Comparison of ENCODE assay signal across 8 mouse cellular contexts in the genomic region with DNA sequence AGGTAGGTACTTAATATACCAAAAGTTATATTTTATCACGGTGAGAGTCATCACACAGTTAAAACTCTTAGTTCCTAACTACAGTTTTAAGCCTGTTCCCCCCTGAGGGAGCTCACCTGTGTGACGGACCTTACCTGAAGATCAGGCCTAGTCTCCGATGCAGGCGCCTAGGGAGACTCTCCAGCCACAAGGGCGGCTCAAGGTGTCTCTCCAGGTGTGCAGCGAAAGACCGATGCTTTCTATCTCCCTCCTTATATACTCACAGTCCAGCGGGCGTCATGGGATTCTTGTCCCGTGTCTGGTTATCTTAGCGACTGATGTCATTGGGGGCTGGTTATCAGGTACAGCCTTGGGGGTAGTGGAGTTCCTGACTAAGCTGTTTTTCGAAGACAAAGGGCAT. TPM values are rescaled to one million over a fixed set of nuclear protein-coding genes. Genes with fewer than 3 reads are reported as not detected.
DNase-seq lines count a peak whose midpoint lies in the region; ATAC-seq and TF ChIP-seq lines count a peak whose summit lies in the region.

Gene Morf4l2, minus strand, starts transcription at position 232 of the 400 bp plus-strand sequence.

- no peaks in the 10 kb centered on the region for H3K27me3 ChIP-seq in thymus, adult 2 months (ENCODE audit: control insufficient read depth, insufficient read depth, low read length)
- no peaks in the 10 kb centered on the region for H3K27me3 ChIP-seq in embryonic facial prominence, embryonic 14.5 days (replicated peaks; ENCODE audit: control insufficient read depth, insufficient read depth, low read length)
- no peaks in the 10 kb centered on the region for H3K27me3 ChIP-seq in heart, embryonic 12.5 days (replicated peaks)
- H3K27me3 ChIP-seq in midbrain, embryonic 15.5 days (replicated peaks), result no peaks in the 10 kb centered on the region

- peak within 1 kb of the TSS; percentile 70 for H3K9ac ChIP-seq in embryonic facial prominence, embryonic 14.5 days (ENCODE audit: low read depth, low read length)
- H3K9ac ChIP-seq in heart, embryonic 12.5 days, result peak within 1 kb of the TSS; percentile 81
- H3K9ac ChIP-seq in midbrain, embryonic 15.5 days, result 0 out of 2 replicates have a peak within 1 kb of the TSS, but pooled peaks have one; percentile 48

- TF ChIP-seq CTCF in thymus, adult 2 months (IDR thresholded peaks at IDR 0.05; ENCODE audit: borderline replicate concordance, control insufficient read depth, extremely low read depth, insufficient read depth, low read length, poor library complexity), result no peak

- peaks cover 3% of the 10 kb centered on the region; the same call in 1 of the 2 replicates for H3K36me3 ChIP-seq in thymus, adult 2 months (ENCODE audit: control insufficient read depth, insufficient read depth, low read length)
- H3K36me3 ChIP-seq in embryonic facial prominence, embryonic 14.5 days (ENCODE audit: control insufficient read depth, insufficient read depth, low read length), result peaks cover 6% of the 10 kb centered on the region
- peaks cover 5% of the 10 kb centered on the region; the same call in 1 of the 2 replicates for H3K36me3 ChIP-seq in heart, embryonic 12.5 days
- H3K36me3 ChIP-seq in midbrain, embryonic 15.5 days (replicated peaks), result no peaks in the 10 kb centered on the region

- peak; percentile 1 for DNase-seq in thymus, adult 2 months
- DNase-seq in thymus, postnatal 25 days, result no peak
- DNase-seq in embryonic facial prominence, embryonic 14.5 days (ENCODE audit: low spot score), result no peak
- no peak for DNase-seq in layer of hippocampus, postnatal 36 days
- no peak for DNase-seq in urinary bladder, postnatal 25 days (ENCODE audit: low spot score)
- DNase-seq in B cell, adult 2 months, result no peak

- TF ChIP-seq POLR2A in thymus, adult 2 months (IDR thresholded peaks at IDR 0.05; ENCODE audit: control insufficient read depth, extremely low read depth, insufficient read depth, low read length, poor library complexity), result no peak

- no peak within 1 kb of the TSS; the same call in 1 of the 2 replicates for H3K4me3 ChIP-seq in thymus, adult 2 months (ENCODE audit: control insufficient read depth, insufficient read depth, low read length)
- H3K4me3 ChIP-seq in embryonic facial prominence, embryonic 14.5 days (ENCODE audit: low read depth, low read length), result peak within 1 kb of the TSS; percentile 59
- peak within 1 kb of the TSS; percentile 52 for H3K4me3 ChIP-seq in heart, embryonic 12.5 days
- peak within 1 kb of the TSS; percentile 52 for H3K4me3 ChIP-seq in midbrain, embryonic 15.5 days

- H3K4me2 ChIP-seq in embryonic facial prominence, embryonic 14.5 days (ENCODE audit: low read depth, low read length), result peak within 1 kb of the TSS; percentile 58
- peak within 1 kb of the TSS; percentile 64 for H3K4me2 ChIP-seq in heart, embryonic 12.5 days
- peak within 1 kb of the TSS; percentile 50 for H3K4me2 ChIP-seq in midbrain, embryonic 15.5 days

- H3K4me1 ChIP-seq in thymus, adult 2 months (replicated peaks; ENCODE audit: control insufficient read depth, insufficient read depth, low read length), result no peaks in the 10 kb centered on the region
- peaks cover 4% of the 10 kb centered on the region; the same call in 1 of the 2 replicates for H3K4me1 ChIP-seq in embryonic facial prominence, embryonic 14.5 days (ENCODE audit: control insufficient read depth, insufficient read depth, low read length)
- H3K4me1 ChIP-seq in heart, embryonic 12.5 days (replicated peaks), result no peaks in the 10 kb centered on the region
- H3K4me1 ChIP-seq in midbrain, embryonic 15.5 days, result peaks cover 6% of the 10 kb centered on the region

- H3K9me3 ChIP-seq in embryonic facial prominence, embryonic 14.5 days (ENCODE audit: control insufficient read depth, low read length), result no peaks in the 10 kb centered on the region
- H3K9me3 ChIP-seq in heart, embryonic 12.5 days (replicated peaks), result no peaks in the 10 kb centered on the region
- no peaks in the 10 kb centered on the region for H3K9me3 ChIP-seq in midbrain, embryonic 15.5 days

- no peak for ATAC-seq in embryonic facial prominence, embryonic 14.5 days (ENCODE audit: low read depth)
- no peak for ATAC-seq in heart, embryonic 12.5 days (ENCODE audit: insufficient number of reproducible peaks, low FRiP score)
- no peak for ATAC-seq in midbrain, embryonic 15.5 days (replicated peaks)

- WGBS in thymus, adult 2 months, result 96% methylated on average over 12 of the region's 12 CpGs
- WGBS in embryonic facial prominence, embryonic 14.5 days, result 87% methylated on average over 12 of the region's 12 CpGs
- 77% methylated on average over 12 of the region's 12 CpGs for WGBS in heart, embryonic 12.5 days
- WGBS in midbrain, embryonic 15.5 days, result 83% methylated on average over 12 of the region's 12 CpGs

- H3K27ac ChIP-seq in thymus, adult 2 months (ENCODE audit: control insufficient read depth, insufficient read depth, low read length), result peak within 1 kb of the TSS; percentile 88
- peak within 1 kb of the TSS; percentile 93 for H3K27ac ChIP-seq in embryonic facial prominence, embryonic 14.5 days (replicated peaks; ENCODE audit: low read depth, low read length)
- peak within 1 kb of the TSS; percentile 91 for H3K27ac ChIP-seq in heart, embryonic 12.5 days (ENCODE audit: poor library complexity, severe bottlenecking)
- peak within 1 kb of the TSS; percentile 93 for H3K27ac ChIP-seq in midbrain, embryonic 15.5 days

RNA-seq across cellular contexts. Expression of gene Morf4l2, which starts in this region (rescaled TPM):
- polyA plus RNA-seq in thymus, adult 2 months (2012; rRNA removed), result 27.7 and 37.1 TPM in 2 replicates
- polyA plus RNA-seq in embryonic facial prominence, embryonic 14.5 days (2014; fragmentation: Nextera tagmentation; extraction: Ambion mirVana), result 655 and 681 TPM in 2 replicates
- polyA plus RNA-seq in heart, embryonic 12.5 days (2016; fragmentation: Nextera tagmentation; extraction: Ambion mirVana), result 403 and 424 TPM in 2 replicates
- total RNA-seq in layer of hippocampus, postnatal 36 days (2021), result 100 to 1,000 TPM; 404 to 419 TPM
- 558 and 567 TPM in 2 replicates for polyA plus RNA-seq in midbrain, embryonic 15.5 days (2015; fragmentation: Nextera tagmentation; extraction: Ambion mirVana)

Comparison
In these comparisons a context has a peak if more than half of its experiments do, and no peak if none do; other contexts are left out.
1. RNA of gene Morf4l2 (polyA plus RNA-seq): 655 to 681 TPM in embryonic facial prominence, embryonic 14.5 days, 558 to 567 TPM in midbrain, embryonic 15.5 days and 403 to 424 TPM in heart, embryonic 12.5 days; 27.7 to 37.1 TPM in thymus, adult 2 months; every median in the first group is over 10 times any median in the second.
2. Peak in every context shown above with its lines, with median percentiles within 50 percentile points of each other: H3K27ac ChIP-seq, H3K4me2 ChIP-seq and H3K9ac ChIP-seq.